Mouse (Mus musculus): ENCODE data around the gene Psenen. TPM values are rescaled to one million over a fixed set of nuclear protein-coding genes. Genes with fewer than 3 reads are reported as not detected.
A peak's percentile ranks its signal among the peaks of the same experiment; 100 is the strongest.

Gene Psenen
- polyA plus RNA-seq (2015; fragmentation: Nextera tagmentation; extraction: Ambion mirVana): 131 and 138 TPM in 2 replicates

DNA sequence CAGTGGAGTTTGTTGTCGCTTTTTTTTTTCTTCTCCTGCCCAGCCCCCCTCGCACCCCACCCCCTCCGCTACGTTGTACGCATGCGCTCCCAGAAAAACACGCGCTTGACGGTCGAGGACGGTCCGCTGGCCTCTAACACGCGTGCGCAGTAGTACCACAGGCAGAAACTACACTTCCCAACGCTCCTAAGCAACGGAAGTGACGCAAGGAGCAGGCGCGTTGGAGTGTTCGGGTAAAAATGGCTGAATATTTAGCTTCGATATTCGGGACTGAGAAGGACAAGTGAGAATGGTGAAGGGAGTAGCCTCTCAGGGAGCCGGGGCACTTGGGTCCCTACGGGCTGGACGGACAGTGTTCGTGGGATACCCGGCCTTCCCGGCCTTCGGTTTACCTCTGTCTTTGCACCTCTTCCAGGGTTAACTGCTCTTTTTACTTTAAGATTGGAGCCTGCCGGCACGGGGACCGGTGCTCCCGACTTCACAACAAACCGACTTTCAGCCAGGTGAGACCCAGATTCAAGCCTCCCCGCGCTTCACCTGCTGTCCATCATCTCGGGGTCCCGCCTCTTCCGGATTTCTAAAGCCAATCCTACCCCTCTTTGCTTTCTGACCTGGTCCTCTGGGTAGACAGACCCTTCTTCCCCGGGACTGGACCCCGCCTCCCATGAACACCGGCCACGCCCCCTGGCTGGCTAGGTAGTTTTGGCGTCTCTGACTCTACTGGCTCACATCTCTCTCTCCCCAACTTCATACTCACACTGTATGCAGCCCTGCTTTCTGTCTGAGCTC, at the start of gene Psenen, which contains the start of the genes U2af1l4 and Gm49396:
Psenen (minus strand) TSS at position 511 of the 789 bp plus-strand sequence.
U2af1l4 (plus strand) TSS at position 185 of the 789 bp plus-strand sequence.
Gm49396 (plus strand) TSS at position 228 of the 789 bp plus-strand sequence.
- Histone ChIP-seq H3K9me3 (no peaks in the 10 kb centered on the region), H3K4me2 (replicated peaks) (peak within 1 kb of the TSS; percentile 90), H3K36me3 (peaks cover 33% of the 10 kb centered on the region), H3K27ac (replicated peaks) (peak within 1 kb of the TSS; percentile 92), H3K4me3 (peak within 1 kb of the TSS; percentile 75), H3K27me3 (no peaks in the 10 kb centered on the region), H3K9ac (replicated peaks) (peak within 1 kb of the TSS; percentile 70), H3K4me1 (peaks cover 31% of the 10 kb centered on the region)
- under 1% methylated on average over 45 of the region's 45 CpGs for WGBS
- peak; percentile 86 for ATAC-seq (replicated peaks)

DNA sequence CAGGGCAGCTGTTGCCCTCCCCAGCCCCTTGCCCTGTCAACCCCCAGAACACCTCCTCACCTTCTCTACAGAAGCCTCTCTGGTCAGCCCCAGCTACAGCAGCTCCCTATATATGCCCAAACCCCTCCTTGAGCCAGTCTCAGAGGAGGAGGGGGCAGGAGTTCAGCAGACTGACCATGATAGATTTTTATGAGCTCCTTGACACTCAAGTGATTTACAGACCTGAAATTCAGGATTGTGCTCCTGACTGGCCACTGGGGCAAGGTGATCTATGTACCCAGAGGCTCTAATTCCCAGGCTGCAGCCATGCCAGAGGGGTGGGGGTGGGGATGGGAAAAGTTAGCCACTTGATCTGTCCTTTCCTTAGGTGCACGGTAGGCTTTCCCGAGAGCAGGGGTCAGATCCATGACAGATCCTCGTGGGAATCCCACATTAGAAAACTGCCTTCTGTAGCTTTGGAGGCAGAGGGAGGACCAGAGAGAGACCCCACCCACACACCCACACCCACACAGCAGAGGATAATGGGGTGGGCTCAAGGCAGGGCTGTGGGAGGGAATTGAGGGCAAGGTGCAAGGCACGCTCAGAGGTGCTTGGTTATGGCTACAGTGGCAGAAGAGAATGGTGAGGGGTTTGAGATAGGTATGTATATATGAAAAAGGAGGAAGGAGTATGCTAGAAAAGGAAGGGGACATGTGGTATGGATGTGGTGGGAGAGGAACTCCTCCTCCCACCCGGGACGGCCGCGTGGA, 49.4 kb upstream of the Psenen start, which contains the start of gene Upk1a:
Upk1a (minus strand) TSS at position 194 of the 749 bp plus-strand sequence.
- peak; percentile 35; the same call in 1 of the 2 replicates for ATAC-seq (replicated peaks)
- WGBS: 87% methylated on average over 8 of the region's 8 CpGs
- H3K9ac ChIP-seq (replicated peaks): no peak within 1 kb of the TSS
- peaks cover 18% of the 10 kb centered on the region for H3K36me3 ChIP-seq
- no peaks in the 10 kb centered on the region for H3K9me3 ChIP-seq
- no peak within 1 kb of the TSS for H3K4me3 ChIP-seq
- H3K27ac ChIP-seq (replicated peaks): no peak within 1 kb of the TSS
- H3K4me1 ChIP-seq: no peaks in the 10 kb centered on the region
- H3K4me2 ChIP-seq (replicated peaks): no peak within 1 kb of the TSS
- H3K27me3 ChIP-seq: no peaks in the 10 kb centered on the region

DNA sequence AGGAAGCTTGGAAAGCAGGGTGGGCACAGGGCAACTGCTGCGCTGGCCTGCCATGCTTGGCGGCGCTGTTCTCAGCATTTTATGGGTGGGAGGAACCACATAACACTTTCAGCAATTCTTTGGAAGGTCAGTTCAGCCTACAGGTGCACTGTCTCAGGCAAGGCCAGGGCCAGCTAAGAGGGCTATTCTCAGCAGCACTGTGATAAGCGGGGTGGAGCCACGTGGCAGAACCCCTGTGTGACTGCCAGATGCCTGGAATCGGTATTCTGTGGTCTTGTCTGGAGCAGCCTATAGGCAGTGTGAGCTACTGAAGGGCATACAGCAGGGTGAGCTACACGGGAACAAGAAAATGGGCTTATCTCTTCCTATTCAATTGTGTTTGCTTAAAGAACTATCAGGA, 46.6 kb upstream of the Psenen start:
- Histone ChIP-seq H3K4me2 (replicated peaks) (no peak overlapping the region), H3K27me3 (no peaks in the 10 kb centered on the region), H3K27ac (replicated peaks) (no peak overlapping the region), H3K9ac (replicated peaks) (no peak overlapping the region), H3K4me3 (no peak overlapping the region), H3K36me3 (no peaks in the 10 kb centered on the region), H3K9me3 (no peaks in the 10 kb centered on the region), H3K4me1 (no peaks in the 10 kb centered on the region)
- 67% methylated on average over 7 of the region's 7 CpGs for WGBS
- no peak for ATAC-seq (replicated peaks)

DNA sequence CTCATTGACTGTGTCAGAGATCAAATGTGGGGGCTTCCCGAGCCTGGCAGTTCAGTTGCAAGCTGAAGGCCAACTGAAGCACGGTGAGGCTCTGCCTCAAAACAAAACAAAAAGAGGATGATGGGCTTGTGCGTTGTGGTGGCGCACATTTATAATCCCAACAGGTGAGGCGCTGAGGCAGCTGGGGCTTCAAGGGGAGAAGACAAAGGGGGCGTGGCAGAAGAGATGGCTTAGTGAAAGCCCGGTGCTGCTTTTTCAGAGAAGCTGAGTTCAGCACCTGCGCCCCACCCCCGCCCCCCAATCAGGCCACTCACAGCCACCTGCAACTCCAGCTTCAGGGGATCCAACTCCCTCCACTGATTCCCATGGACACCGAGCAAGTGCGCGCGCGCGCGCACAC, 45.0 kb upstream of the Psenen start:
- Histone ChIP-seq H3K9ac (replicated peaks) (no peak overlapping the region), H3K36me3 (no peaks in the 10 kb centered on the region), H3K9me3 (no peaks in the 10 kb centered on the region), H3K27me3 (no peaks in the 10 kb centered on the region), H3K27ac (replicated peaks) (no peak overlapping the region), H3K4me2 (replicated peaks) (no peak overlapping the region), H3K4me3 (no peak overlapping the region), H3K4me1 (no peaks in the 10 kb centered on the region)
- no peak for ATAC-seq (replicated peaks)
- 50% methylated on average over 16 of the region's 16 CpGs for WGBS

DNA sequence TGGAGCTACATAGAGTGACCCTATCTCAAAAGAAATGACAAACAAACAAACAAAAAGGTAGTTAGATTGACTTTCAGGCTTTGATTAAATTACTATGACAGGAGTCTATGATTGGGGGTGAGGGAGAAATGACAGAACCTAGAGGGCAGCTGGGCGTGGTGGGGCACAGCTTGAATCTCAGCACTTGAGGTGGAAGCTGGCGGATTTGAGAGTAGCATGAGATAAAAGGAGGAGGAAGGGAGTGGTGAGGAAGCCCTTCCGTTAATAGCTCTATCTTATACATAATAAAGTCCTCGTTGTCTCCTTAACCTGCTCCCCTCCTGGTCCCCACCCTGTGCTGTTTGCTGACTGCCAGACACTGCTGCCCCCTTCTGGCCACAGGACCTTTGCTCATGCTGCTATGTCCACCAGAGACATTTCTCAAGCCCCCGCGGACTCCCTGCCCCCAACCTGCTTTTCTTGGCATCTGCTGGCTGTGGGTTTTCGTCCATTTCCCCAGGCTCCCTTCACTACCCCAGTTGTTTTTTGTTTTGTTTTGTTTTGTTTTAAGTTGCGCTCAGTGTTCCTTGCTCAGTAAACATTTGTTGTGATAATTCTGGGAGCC, 44.4 kb upstream of the Psenen start:
- Histone ChIP-seq H3K27ac (replicated peaks) (no peak overlapping the region), H3K9ac (replicated peaks) (no peak overlapping the region), H3K4me1 (no peaks in the 10 kb centered on the region), H3K4me2 (replicated peaks) (no peak overlapping the region), H3K36me3 (no peaks in the 10 kb centered on the region), H3K27me3 (no peaks in the 10 kb centered on the region), H3K9me3 (no peaks in the 10 kb centered on the region), H3K4me3 (no peak overlapping the region)
- 27% methylated on average over 8 of the region's 8 CpGs for WGBS
- no peak for ATAC-seq (replicated peaks)

GRCm38 (mm10) chr7:30604944-30605343, 41.5 kb upstream of the Psenen start:
- no peak overlapping the region for H3K4me3 ChIP-seq
- H3K9me3 ChIP-seq: no peaks in the 10 kb centered on the region
- no peak overlapping the region for H3K27ac ChIP-seq (replicated peaks)
- H3K36me3 ChIP-seq: no peaks in the 10 kb centered on the region
- peaks cover 8% of the 10 kb centered on the region for H3K4me1 ChIP-seq
- H3K27me3 ChIP-seq: no peaks in the 10 kb centered on the region
- no peak overlapping the region for H3K9ac ChIP-seq (replicated peaks)
- no peak for ATAC-seq (replicated peaks)
- whole genome bisulfite sequencing: 86% methylated on average over 8 of the region's 8 CpGs
- H3K4me2 ChIP-seq (replicated peaks): no peak overlapping the region

DNA sequence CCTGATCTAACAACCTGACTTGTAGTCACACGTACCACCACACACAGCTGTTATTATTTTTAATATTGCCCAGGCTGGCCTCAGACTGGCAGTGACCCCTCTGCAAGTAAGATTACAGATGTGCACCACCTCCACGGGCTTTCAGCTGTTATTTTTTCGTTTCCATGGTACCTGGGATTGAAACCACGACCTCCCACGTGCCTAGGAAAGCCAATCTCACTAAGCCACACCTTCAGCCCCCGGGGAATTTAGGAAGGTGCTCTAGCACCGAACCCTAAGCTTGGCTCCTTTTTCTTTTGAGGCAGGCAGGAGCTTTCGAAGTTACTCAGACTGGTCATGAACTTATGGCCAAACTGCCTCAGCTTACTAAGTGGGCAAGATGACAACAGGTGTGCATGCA, 41.0 kb upstream of the Psenen start:
- no peaks in the 10 kb centered on the region for H3K36me3 ChIP-seq
- no peaks in the 10 kb centered on the region for H3K9me3 ChIP-seq
- no peak overlapping the region for H3K9ac ChIP-seq (replicated peaks)
- WGBS: 64% methylated on average over 8 of the region's 8 CpGs
- H3K4me2 ChIP-seq (replicated peaks): no peak overlapping the region
- H3K27ac ChIP-seq (replicated peaks): no peak overlapping the region
- no peak for ATAC-seq (replicated peaks)
- H3K4me1 ChIP-seq: peaks cover 13% of the 10 kb centered on the region
- H3K4me3 ChIP-seq: no peak overlapping the region
- no peaks in the 10 kb centered on the region for H3K27me3 ChIP-seq

DNA sequence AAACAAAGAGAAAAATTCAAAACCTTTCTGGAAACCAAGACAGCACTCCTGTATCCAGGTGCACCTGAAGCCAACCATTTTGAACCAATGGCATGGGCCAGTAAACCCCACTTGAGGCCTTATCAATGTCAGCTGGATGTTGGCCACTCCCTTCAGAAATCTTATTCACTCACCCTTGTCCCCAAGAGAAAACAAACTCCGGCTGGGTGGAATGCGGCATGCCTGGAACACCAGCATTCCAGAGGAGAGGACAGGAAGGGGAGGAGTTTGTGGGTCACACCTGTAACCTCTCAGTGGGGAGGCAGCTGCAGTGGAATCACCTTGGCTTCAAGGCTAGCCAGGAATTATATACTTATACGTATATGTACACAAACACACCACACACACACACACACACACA, 39.2 kb upstream of the Psenen start:
- WGBS: 73% methylated on average over 3 of the region's 3 CpGs
- no peak overlapping the region for H3K4me2 ChIP-seq (replicated peaks)
- H3K9me3 ChIP-seq: no peaks in the 10 kb centered on the region
- no peak overlapping the region for H3K4me3 ChIP-seq
- H3K9ac ChIP-seq (replicated peaks): no peak overlapping the region
- no peaks in the 10 kb centered on the region for H3K36me3 ChIP-seq
- ATAC-seq (replicated peaks): no peak
- H3K27me3 ChIP-seq: no peaks in the 10 kb centered on the region
- H3K27ac ChIP-seq (replicated peaks): no peak overlapping the region
- H3K4me1 ChIP-seq: peaks cover 13% of the 10 kb centered on the region

DNA sequence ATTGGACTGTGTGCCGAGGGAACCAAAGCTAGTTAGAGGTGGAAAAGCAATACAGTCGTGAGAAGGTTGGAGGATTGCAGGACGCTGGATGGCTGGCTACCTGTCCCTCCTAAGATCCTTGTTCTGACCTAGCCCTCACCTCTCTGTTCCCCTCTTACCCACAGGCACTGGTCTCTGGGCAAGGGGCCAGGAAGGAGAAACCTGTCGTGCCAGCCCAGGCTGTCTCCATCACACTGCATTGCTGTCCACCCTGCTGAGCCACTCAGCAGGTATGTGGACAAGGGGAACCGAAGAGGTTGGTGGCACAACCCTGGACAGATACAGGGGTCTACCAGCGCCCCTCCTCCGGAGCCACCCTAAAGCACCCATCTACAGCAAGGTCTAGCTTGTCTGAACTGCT, 37.2 kb upstream of the Psenen start:
- ATAC-seq (replicated peaks): peak; percentile 15
- no peaks in the 10 kb centered on the region for H3K36me3 ChIP-seq
- H3K4me1 ChIP-seq: peaks cover 13% of the 10 kb centered on the region
- 70% methylated on average over 7 of the region's 7 CpGs for WGBS
- peak overlapping the region; percentile 44 for H3K4me2 ChIP-seq (replicated peaks)
- no peak overlapping the region for H3K4me3 ChIP-seq
- H3K9me3 ChIP-seq: no peaks in the 10 kb centered on the region
- H3K27ac ChIP-seq (replicated peaks): peak overlapping the region; percentile 57
- H3K9ac ChIP-seq (replicated peaks): peak overlapping the region; percentile 28
- no peaks in the 10 kb centered on the region for H3K27me3 ChIP-seq

GRCm38 (mm10) chr7:30599933-30600353, 36.5 kb upstream of the Psenen start:
- peak overlapping the region; percentile 57 for H3K27ac ChIP-seq (replicated peaks)
- H3K9ac ChIP-seq (replicated peaks): peak overlapping the region; percentile 28
- H3K4me3 ChIP-seq: peak overlapping the region; percentile 26
- H3K27me3 ChIP-seq: no peaks in the 10 kb centered on the region
- under 1% methylated on average over 16 of the region's 16 CpGs for WGBS
- ATAC-seq (replicated peaks): peak; percentile 98
- peaks cover 13% of the 10 kb centered on the region for H3K4me1 ChIP-seq
- peak overlapping the region; percentile 44 for H3K4me2 ChIP-seq (replicated peaks)
- no peaks in the 10 kb centered on the region for H3K9me3 ChIP-seq
- no peaks in the 10 kb centered on the region for H3K36me3 ChIP-seq

GRCm38 (mm10) chr7:30598786-30599185, 35.4 kb upstream of the Psenen start, which contains the start of gene Zbtb32:
Gene Zbtb32, minus strand, starts transcription at chr7:30598909.
- H3K4me3 ChIP-seq: peak within 1 kb of the TSS; percentile 26
- no peak for ATAC-seq (replicated peaks)
- H3K27ac ChIP-seq (replicated peaks): peak within 1 kb of the TSS; percentile 57

DNA sequence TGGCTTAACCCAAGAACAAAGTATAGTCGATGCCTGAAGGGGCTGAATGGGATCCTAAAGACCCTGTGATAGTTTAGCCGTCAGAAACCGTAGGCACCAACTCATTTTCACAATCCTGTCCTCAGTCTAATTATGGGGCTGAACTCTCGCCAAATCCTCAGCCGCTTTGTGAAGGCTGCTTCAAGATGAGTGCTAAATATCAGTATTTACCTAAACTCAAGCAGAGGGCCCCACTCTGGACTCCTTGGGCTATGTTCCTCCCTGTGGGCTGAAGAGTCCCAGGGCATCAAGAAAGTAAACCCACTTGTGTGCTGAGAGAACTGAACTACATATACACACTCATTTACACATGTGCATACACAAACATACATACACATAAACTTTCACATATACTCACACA, 33.4 kb upstream of the Psenen start:
- no peaks in the 10 kb centered on the region for H3K36me3 ChIP-seq
- H3K9ac ChIP-seq (replicated peaks): no peak overlapping the region
- H3K4me3 ChIP-seq: no peak overlapping the region
- WGBS: 40% methylated on average over 5 of the region's 5 CpGs
- H3K9me3 ChIP-seq: no peaks in the 10 kb centered on the region
- no peaks in the 10 kb centered on the region for H3K27me3 ChIP-seq
- no peak overlapping the region for H3K27ac ChIP-seq (replicated peaks)
- no peak overlapping the region for H3K4me2 ChIP-seq (replicated peaks)
- ATAC-seq (replicated peaks): no peak
- peaks cover 13% of the 10 kb centered on the region for H3K4me1 ChIP-seq

More at GRCm38 (mm10) chr7:30598786-30599185, 35.4 kb upstream of the Psenen start, which contains the start of gene Zbtb32:
- 93% methylated on average over 12 of the region's 12 CpGs for WGBS
- H3K36me3 ChIP-seq: no peaks in the 10 kb centered on the region
- peak within 1 kb of the TSS; percentile 44 for H3K4me2 ChIP-seq (replicated peaks)
- H3K9ac ChIP-seq (replicated peaks): no peak within 1 kb of the TSS
- H3K27me3 ChIP-seq: no peaks in the 10 kb centered on the region
- H3K9me3 ChIP-seq: no peaks in the 10 kb centered on the region
- peaks cover 13% of the 10 kb centered on the region for H3K4me1 ChIP-seq
